Mouse (Mus musculus): ENCODE data around the gene Henmt1.

DNA sequence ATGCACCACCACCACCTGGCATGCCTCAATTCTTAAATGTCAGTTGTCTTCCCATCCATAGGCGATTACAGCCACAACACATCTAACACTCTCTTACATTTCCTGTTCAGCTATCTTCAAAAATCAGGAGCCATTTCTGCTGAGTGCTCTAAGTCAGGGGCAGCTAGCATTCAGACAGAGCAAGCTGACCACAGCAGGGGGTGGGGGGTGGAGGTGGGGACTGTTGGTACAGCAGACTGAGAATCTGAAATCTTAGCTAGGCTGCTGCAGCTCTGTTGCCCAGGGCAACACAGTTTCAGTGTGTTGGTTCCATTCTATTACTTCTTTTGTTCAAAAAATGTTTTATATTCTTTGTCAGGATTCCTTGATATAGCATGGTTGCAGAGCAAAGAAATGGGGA is 46.9 kb downstream of the Henmt1 start:
- TF ChIP-seq CTCF (IDR thresholded peaks at IDR 0.05; ENCODE audit: low read depth, low read length) (no peak), POLR2A (IDR thresholded peaks at IDR 0.05; ENCODE audit: borderline replicate concordance, low read depth, low read length) (no peak)
